Mouse (Mus musculus) liver, embryonic 14.5 days (tissue): ENCODE results near the gene Vsnl1.

Experiments
- CTCF ChIP-seq: IDR thresholded peaks from 2 replicates; pipeline ENCODE4 v1.5.1; 2016; ENCODE audit warnings: antibody characterized with exemption, low read depth, control low read depth
- EP300 ChIP-seq: IDR thresholded peaks from 2 replicates; pipeline ENCODE4 v1.6.1; 2016; ENCODE audit warnings: antibody characterized with exemption, low read depth

- TF ChIP-seq CTCF: no peak
- no peak for TF ChIP-seq EP300
Observed at GRCm38 (mm10) chr12:11427396-11427795, 9.0 kb downstream of the Vsnl1 start.
